Mouse (Mus musculus) gastrocnemius, postnatal 4 days (tissue): ENCODE results near the gene Atr. TPM values are rescaled to one million over a fixed set of nuclear protein-coding genes. Genes with fewer than 3 reads are reported as not detected.
A peak's percentile ranks its signal among the peaks of the same experiment; 100 is the strongest.
"Not testable (repeated sequence)": the region's sequence is repeated elsewhere in the genome, so short reads cannot be mapped to it uniquely, and the experiment has no call there.

ENCODE experiments used
- DNase-seq, 2 experiments: peaks; one replicate each; pipeline ENCODE4 v3.0.0; 2021 to 2022; ENCODE audit warnings: low spot score in 2 of 2, mixed read lengths in 2 of 2
- total RNA-seq, 2 experiments: library from RNA; stranded (reverse); gene quantifications; 2 replicates each; pipeline ENCODE4 v1.2.3; 2021

Atr gene
- total RNA-seq, 2 experiments from 2014 or later: 10.9 to 13.4 TPM

GRCm38 (mm10) chr9:95897392-95897791 lies 40.0 kb downstream of the Atr start:
- no peak for DNase-seq

- no peak for DNase-seq
These were observed 75.5 kb downstream of the Atr start for GRCm38 (mm10) chr9:95932855-95933254.

- no peak for DNase-seq
These were observed 96.3 kb downstream of the Atr start for GRCm38 (mm10) chr9:95953658-95954057.

GRCm38 (mm10) chr9:95954226-95954584 lies 96.8 kb downstream of the Atr start:
- peak in 1 of 2 experiments; percentile 12 for DNase-seq

GRCm38 (mm10) chr9:95954585-95955461 lies 97.4 kb downstream of the Atr start, which contains the start of gene Xrn1:
Xrn1 (plus strand) TSS chr9:95954760.
- peak; percentile 77 to 93 for DNase-seq

GRCm38 (mm10) chr9:95957611-95958010 lies 100.2 kb downstream of the Atr start:
- DNase-seq: no peak

GRCm38 (mm10) chr9:95958041-95958730 lies 100.8 kb downstream of the Atr start:
- DNase-seq: no peak

- not testable (repeated sequence) for DNase-seq
These were observed 101.3 kb downstream of the Atr start for GRCm38 (mm10) chr9:95958731-95959105.

GRCm38 (mm10) chr9:95959246-95959645 lies 101.8 kb downstream of the Atr start:
- DNase-seq: no peak

GRCm38 (mm10) chr9:95959732-95960428 lies 102.5 kb downstream of the Atr start:
- DNase-seq: no peak

- no peak for DNase-seq
These were observed 103.7 kb downstream of the Atr start for GRCm38 (mm10) chr9:95961058-95961457.

GRCm38 (mm10) chr9:95964037-95964436 lies 106.6 kb downstream of the Atr start:
- no peak for DNase-seq

- DNase-seq: no peak
These were observed 120.9 kb downstream of the Atr start for GRCm38 (mm10) chr9:95978279-95978678.

GRCm38 (mm10) chr9:95979896-95980295 lies 122.5 kb downstream of the Atr start:
- no peak for DNase-seq

GRCm38 (mm10) chr9:95992255-95992654 lies 134.9 kb downstream of the Atr start:
- DNase-seq: no peak

Other genes starting within 250 kb of the Atr start
- 1 to 10 TPM; 5.6 to 6.6 TPM for gene Pcolce2, start 220.0 kb upstream of the Atr start, total RNA-seq
- 1 to 10 TPM; 3.3 to 3.7 TPM for gene Trpc1, start 107.2 kb upstream of the Atr start, total RNA-seq
- under 1 TPM; 0.67 to 0.78 TPM for gene Pls1, start 12.3 kb upstream of the Atr start, total RNA-seq
- 10 to 100 TPM; 24.3 to 24.9 TPM for gene Xrn1, start 97.2 kb downstream of the Atr start, total RNA-seq